Mouse (Mus musculus): Measurements from ENCODE around the gene Baiap2l1.

GRCm38 (mm10) chr5:144379431-144379830, 21.5 kb upstream of the Baiap2l1 start:
- TF ChIP-seq POLR2A (IDR thresholded peaks at IDR 0.05; ENCODE audit: control insufficient read depth, extremely low read depth, insufficient read depth, low read length, poor library complexity), result no peak
- TF ChIP-seq CTCF (IDR thresholded peaks at IDR 0.05; ENCODE audit: borderline replicate concordance, control insufficient read depth, extremely low read depth, insufficient read depth, low read length, poor library complexity), result no peak

Measured in thymus, adult 2 months (tissue).